Mouse (Mus musculus) hindbrain, embryonic 12.5 days (tissue): ENCODE data around the gene Hoxd4. TPM values are rescaled to one million over a fixed set of nuclear protein-coding genes. Genes with fewer than 3 reads are reported as not detected.

Source experiments
- ATAC-seq: fragments of 200-750 bp; cut with Nextera tagmentation; 2 replicates; pipeline ENCODE4 v1.8.0; 2017; ENCODE audit warnings: moderate TSS enrichment; ENCODE audit not compliant: low FRiP score
- H3K27ac ChIP-seq: fragments of 300-500 bp; sonication (generic); 2 replicates; pipeline ENCODE4 v1.5.1; 2016; ENCODE audit warnings: mild to moderate bottlenecking
- H3K27me3 ChIP-seq: fragments of 300-500 bp; sonication (generic); 2 replicates; pipeline ENCODE4 v1.6.1; 2016; ENCODE audit warnings: mild to moderate bottlenecking
- H3K36me3 ChIP-seq: fragments of 300-500 bp; sonication (generic); 2 replicates; pipeline ENCODE4 v1.6.1; 2016; ENCODE audit warnings: mild to moderate bottlenecking
- H3K4me1 ChIP-seq: fragments of 300-500 bp; sonication (generic); 2 replicates; pipeline ENCODE4 v1.6.1; 2016
- H3K4me2 ChIP-seq: fragments of 300-500 bp; sonication (generic); replicated peaks from 2 replicates; pipeline ENCODE4 v1.6.1; 2016; ENCODE audit warnings: mild to moderate bottlenecking
- H3K4me3 ChIP-seq: fragments of 300-500 bp; sonication (generic); 2 replicates; pipeline ENCODE4 v1.5.1; 2016; ENCODE audit warnings: mild to moderate bottlenecking
- H3K9ac ChIP-seq: fragments of 300-500 bp; sonication (generic); 2 replicates; pipeline ENCODE4 v1.6.1; 2016; ENCODE audit warnings: mild to moderate bottlenecking, moderate library complexity
- H3K9me3 ChIP-seq: fragments of 300-500 bp; sonication (generic); replicated peaks from 2 replicates; pipeline ENCODE4 v1.6.1; 2016; ENCODE audit warnings: mild to moderate bottlenecking
- whole genome bisulfite sequencing: fragments of 180-500 bp; shearing (Covaris S2); methylation state at CpG from one replicate; pipeline ENCODE4 v1.1.7; 2016; 5-methylcytosine and 5-hydroxymethylcytosine counted together
- polyA plus RNA-seq: library from polyadenylated mRNA; unstranded; fragments of >200 nt; fragmentation: Nextera tagmentation; extraction: Ambion mirVana; gene quantifications from 2 replicates; pipeline ENCODE4 v1.2.1, GENCODE M21; 2016

The Hoxd4 gene
- polyA plus RNA-seq, 1 experiment from 2014 or later, result 3.6 TPM

DNA sequence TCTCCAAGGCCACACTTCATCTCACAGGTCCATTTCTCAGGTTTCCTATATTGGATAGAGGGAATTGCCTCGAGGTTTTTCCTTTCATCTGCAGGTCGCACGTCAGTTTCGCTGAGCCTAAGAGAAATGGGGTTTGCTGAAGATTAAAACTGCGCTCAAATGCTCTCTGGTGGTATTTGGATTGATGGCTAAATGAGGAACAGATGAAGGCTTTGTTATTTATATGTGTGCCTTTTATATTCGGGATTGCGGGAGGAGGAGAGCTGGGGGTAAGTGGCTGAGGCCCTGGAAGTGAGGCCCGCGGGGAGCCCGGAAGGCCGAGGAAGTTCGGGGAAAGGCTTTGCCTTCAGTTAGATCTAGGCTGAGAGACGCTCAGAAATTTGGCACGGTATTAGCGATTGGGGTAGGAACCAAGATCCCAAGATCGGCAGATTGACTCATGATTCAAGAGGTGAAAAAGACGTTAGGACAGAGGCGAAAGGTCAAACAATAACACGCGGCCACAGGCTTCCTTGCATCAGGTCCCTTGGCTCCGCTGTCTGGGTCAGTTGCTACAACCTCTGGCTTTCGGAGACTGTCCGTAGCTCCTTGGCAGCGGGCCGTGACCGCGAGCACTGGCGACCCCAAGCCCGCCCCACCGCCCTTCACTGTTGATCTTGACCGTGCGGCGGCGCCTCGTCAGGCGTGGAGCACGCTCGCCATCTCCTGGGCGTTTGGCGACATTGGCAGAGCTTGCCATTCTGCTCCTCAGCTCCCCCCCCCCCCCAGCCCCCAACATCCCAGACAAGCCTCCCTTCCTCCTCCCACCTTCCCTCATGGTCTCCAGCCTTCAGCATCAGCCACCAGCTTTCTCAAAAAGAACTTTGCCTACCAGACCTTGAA, 39.0 kb upstream of the Hoxd4 start:
- H3K4me1 ChIP-seq, result peaks cover 13% of the 10 kb centered on the region
- H3K27me3 ChIP-seq, result peaks cover 98% of the 10 kb centered on the region
- peak overlapping the region; percentile 19 for H3K4me3 ChIP-seq
- H3K9me3 ChIP-seq, result no peaks in the 10 kb centered on the region
- no peak overlapping the region for H3K27ac ChIP-seq
- no peak overlapping the region for H3K9ac ChIP-seq
- H3K4me2 ChIP-seq, result peak overlapping the region; percentile 44
- WGBS, result under 1% methylated on average over 40 of the region's 40 CpGs
- H3K36me3 ChIP-seq, result no peaks in the 10 kb centered on the region
- ATAC-seq, result peak; percentile 52; the same call in 1 of the 2 replicates

DNA sequence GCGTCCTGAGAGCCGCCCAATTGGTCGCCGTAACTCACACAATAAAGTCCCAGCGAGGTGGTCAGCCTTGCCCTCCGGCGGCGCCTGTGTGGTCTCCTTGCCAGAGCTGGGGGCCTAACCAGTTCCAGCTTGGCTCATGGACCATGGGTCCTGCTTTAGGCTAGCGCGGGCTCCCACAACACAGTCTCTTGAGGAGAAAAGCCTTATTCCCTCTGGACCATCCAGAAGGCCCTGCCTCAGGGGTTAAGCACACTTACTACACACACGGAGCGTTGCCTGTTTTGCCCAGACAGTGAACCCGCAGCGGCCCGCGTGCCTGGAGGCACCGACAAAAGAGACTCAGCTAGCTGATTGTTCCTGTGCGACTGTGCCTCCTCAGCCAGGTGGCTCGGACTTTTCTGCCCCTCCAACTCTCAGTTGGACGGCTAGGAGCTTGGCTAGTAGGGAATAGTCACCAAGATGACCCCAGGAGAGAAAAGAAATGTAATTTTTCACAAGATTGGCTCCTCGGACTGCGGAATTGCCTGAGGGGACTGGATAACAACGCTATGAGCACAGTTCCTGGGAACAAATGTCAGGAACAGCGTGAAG, 37.8 kb upstream of the Hoxd4 start:
- ATAC-seq, result no peak
- no peak overlapping the region for H3K27ac ChIP-seq

DNA sequence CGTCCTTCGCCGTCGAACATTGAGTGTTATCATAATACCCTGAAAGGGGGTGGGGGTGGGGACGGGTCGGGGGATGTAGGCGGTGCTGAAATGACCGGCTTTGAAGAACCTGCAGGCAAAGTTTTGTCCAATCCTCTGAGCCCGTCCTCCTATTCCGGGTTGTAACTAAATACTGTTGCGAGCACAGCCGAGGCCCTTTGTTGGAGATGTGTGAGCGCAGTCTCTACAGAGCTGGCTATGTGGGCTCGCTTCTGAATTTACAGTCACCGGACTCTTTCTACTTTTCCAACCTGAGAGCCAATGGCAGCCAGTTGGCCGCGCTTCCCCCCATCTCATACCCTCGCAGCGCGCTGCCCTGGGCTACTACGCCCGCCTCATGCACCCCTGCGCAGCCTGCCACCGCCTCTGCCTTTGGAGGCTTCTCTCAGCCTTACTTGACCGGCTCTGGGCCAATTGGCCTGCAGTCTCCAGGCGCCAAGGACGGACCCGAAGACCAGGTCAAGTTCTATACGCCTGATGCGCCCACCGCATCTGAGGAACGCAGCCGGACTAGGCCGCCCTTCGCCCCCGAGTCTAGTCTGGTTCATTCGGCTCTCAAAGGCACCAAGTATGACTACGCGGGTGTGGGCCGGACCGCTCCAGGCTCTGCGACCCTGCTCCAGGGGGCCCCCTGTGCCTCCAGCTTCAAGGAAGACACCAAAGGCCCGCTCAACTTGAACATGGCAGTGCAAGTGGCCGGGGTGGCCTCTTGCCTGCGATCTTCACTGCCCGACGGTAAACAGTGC, 36.7 kb upstream of the Hoxd4 start, which contains the start of gene Hoxd12:
Gene Hoxd12, plus strand, starts transcription at position 133 of the 785 bp plus-strand sequence.
- no peak within 1 kb of the TSS for H3K9ac ChIP-seq
- H3K4me1 ChIP-seq, result peaks cover 4% of the 10 kb centered on the region; the same call in 1 of the 2 replicates
- H3K36me3 ChIP-seq, result no peaks in the 10 kb centered on the region
- H3K9me3 ChIP-seq, result no peaks in the 10 kb centered on the region
- no peak within 1 kb of the TSS for H3K4me3 ChIP-seq
- H3K4me2 ChIP-seq, result no peak within 1 kb of the TSS
- peaks cover 98% of the 10 kb centered on the region for H3K27me3 ChIP-seq
- no peak for ATAC-seq
- WGBS, result 2% methylated on average over 47 of the region's 47 CpGs
- H3K27ac ChIP-seq, result no peak within 1 kb of the TSS

More for the DNA sequence above, 37.8 kb upstream of the Hoxd4 start:
- Histone ChIP-seq H3K4me3 (no peak overlapping the region), H3K4me2 (no peak overlapping the region), H3K36me3 (no peaks in the 10 kb centered on the region), H3K9ac (no peak overlapping the region), H3K9me3 (no peaks in the 10 kb centered on the region), H3K4me1 (peaks cover 4% of the 10 kb centered on the region; the same call in 1 of the 2 replicates), H3K27me3 (peaks cover 98% of the 10 kb centered on the region)
- WGBS, result 1% methylated on average over 24 of the region's 24 CpGs

DNA sequence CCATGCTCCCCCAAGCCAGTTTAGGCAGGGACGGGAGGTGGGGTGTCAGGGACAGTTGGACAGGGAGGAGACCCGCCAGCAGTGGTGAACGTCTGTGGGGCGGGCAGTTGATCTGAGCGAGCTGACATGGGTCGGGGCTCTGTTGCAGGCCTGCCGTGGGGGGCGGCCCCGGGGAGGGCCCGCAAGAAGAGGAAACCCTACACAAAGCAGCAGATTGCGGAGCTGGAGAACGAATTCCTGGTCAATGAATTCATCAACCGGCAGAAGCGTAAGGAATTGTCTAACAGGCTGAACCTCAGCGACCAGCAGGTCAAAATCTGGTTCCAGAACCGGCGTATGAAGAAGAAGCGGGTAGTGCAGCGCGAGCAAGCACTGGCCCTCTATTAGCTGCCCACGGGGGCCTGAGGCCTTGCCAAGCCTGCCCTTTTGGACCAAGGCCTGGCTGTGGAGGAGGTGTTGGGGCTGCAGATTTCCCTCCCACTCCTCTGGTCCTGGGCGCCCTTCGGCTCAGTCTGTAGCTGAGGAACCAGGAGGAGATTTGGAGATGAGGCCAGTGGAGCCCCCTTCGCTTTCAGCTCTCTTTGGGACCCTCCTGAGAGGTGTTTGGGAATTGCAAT, 36.0 kb upstream of the Hoxd4 start:
- H3K36me3 ChIP-seq, result no peaks in the 10 kb centered on the region
- H3K9me3 ChIP-seq, result no peaks in the 10 kb centered on the region
- peaks cover 4% of the 10 kb centered on the region; the same call in 1 of the 2 replicates for H3K4me1 ChIP-seq
- 5% methylated on average over 23 of the region's 24 CpGs for WGBS
- ATAC-seq, result no peak
- peaks cover 100% of the 10 kb centered on the region for H3K27me3 ChIP-seq
- H3K4me2 ChIP-seq, result no peak overlapping the region
- H3K9ac ChIP-seq, result no peak overlapping the region
- H3K27ac ChIP-seq, result no peak overlapping the region
- H3K4me3 ChIP-seq, result no peak overlapping the region

DNA sequence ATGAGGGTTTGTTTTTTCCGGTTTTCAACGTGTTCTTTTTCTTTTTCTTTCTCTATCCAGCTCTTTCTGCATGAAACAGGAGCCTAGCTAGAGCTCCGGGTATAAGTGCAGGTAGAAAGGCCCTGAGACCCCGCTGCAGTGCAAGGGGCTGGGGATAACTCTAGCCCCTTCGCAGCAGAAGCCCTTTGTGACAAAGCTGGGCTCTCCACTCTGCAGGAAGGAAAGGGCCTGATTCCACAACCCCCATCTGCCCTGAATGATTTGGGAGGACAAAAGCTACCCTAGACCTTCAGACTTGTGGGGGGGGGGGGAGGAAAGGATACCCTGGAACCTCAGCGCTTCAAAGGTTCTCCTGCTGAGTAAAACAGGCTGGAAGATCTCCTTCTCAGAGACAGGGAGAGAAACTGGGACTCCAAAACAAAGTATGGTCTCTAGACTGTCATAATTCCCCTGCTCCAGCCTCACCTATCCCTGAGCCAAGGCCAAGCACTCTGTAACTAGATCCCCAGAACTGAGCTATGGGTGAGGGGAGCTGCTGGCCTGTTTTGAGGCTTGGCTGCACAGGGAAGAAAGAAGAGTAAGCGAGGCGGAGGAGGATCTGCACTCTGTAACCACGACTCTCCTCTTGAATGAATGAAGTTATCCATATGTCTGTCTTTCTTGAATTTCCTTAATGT, 35.2 kb upstream of the Hoxd4 start:
- Histone ChIP-seq H3K36me3 (no peaks in the 10 kb centered on the region), H3K4me2 (no peak overlapping the region), H3K4me3 (no peak overlapping the region), H3K9me3 (no peaks in the 10 kb centered on the region), H3K4me1 (peaks cover 5% of the 10 kb centered on the region; the same call in 1 of the 2 replicates), H3K9ac (no peak overlapping the region), H3K27me3 (peaks cover 100% of the 10 kb centered on the region), H3K27ac (no peak overlapping the region)
- ATAC-seq, result no peak
- WGBS, result 0% methylated on average over 9 of the region's 9 CpGs

DNA sequence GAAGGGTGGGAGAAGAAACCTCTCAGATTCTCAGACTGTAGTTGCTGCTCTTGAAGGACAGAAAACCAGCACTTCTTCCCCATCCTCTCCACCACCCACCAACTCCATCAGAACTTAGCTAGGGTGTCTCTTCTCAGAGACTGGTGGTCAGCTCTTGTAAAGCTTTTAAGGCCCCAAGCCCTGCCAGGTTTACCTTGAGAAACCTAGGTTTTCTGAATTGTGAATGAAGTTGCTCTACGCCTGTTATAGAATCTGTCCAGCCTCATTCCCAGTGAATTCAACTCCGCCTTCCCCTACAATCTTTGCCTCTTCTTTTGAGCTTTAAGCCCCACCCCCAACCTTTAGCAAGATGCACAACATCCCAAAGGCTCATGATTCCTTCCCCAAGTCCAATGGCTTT, 34.6 kb upstream of the Hoxd4 start:
- Histone ChIP-seq H3K9ac (no peak overlapping the region), H3K36me3 (no peaks in the 10 kb centered on the region), H3K4me3 (no peak overlapping the region), H3K9me3 (no peaks in the 10 kb centered on the region), H3K27ac (no peak overlapping the region), H3K27me3 (peaks cover 100% of the 10 kb centered on the region), H3K4me2 (no peak overlapping the region), H3K4me1 (peaks cover 11% of the 10 kb centered on the region; the same call in 1 of the 2 replicates)
- 3% methylated on average over 2 of the region's 2 CpGs for WGBS
- no peak for ATAC-seq

DNA sequence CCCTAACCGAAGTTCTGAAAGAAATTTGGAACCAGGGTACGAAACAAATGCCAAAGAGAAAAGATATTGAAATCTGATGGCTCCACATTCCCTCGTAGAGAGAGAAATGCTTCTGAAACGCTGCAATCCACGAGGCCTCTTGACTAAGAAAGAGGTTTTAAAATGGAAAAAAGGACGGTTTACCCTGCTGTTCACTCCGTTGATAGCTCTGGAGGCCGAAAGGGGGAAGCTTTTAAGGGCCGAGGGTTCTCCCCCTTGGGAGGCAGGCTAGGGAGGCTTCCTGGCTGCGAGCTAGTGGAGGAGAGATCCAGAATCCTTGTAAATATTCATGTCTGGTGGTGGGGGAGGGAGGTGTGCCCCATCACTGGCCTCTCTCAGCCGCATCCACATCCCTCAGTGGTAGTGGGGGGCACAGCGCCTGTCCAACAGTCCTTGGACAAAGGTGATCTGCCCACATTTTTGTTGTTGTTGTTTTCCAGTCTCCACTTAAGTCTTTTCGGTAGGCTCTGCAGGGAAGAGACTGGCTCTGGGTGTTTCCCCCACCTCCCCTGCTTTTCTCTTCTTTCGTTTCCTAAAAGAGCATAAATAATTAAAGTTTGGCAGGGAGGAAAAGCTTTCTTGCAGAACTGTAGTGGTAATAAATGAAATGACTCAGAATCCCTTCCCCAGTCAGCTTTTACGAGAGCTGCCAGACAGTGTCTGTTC, 32.7 kb upstream of the Hoxd4 start, which contains the start of gene Hoxd11:
Gene Hoxd11, plus strand, starts transcription at position 667 of the 705 bp plus-strand sequence.
- no peak within 1 kb of the TSS for H3K27ac ChIP-seq
- no peak for ATAC-seq
- WGBS, result 1% methylated on average over 15 of the region's 15 CpGs
- H3K4me3 ChIP-seq, result no peak within 1 kb of the TSS
- no peaks in the 10 kb centered on the region for H3K9me3 ChIP-seq
- peaks cover 100% of the 10 kb centered on the region for H3K27me3 ChIP-seq
- H3K4me2 ChIP-seq, result no peak within 1 kb of the TSS
- H3K4me1 ChIP-seq, result peaks cover 14% of the 10 kb centered on the region; the same call in 1 of the 2 replicates
- no peaks in the 10 kb centered on the region for H3K36me3 ChIP-seq
- no peak within 1 kb of the TSS for H3K9ac ChIP-seq

DNA sequence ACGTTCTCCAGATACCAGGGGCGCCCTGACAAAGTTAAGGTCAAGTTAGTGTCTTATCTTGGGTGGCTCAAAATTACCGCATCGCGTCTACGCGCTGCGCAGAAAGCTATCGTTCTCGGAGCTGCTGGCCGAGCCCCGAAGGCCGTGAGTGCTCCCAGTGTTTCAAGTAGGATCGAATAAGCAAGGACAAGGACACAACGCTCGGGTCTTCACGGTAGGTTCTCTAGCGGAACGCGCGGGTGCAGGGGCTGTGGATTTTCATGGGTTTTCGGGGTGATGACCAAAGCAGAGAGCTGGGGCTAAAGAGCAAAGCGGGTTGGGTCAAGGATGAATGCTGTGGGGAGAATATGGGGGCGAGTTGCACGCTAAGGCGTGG, 32.1 kb upstream of the Hoxd4 start:
- ATAC-seq, result no peak
- Histone ChIP-seq H3K27ac (no peak overlapping the region), H3K4me3 (no peak overlapping the region), H3K9ac (no peak overlapping the region), H3K36me3 (no peaks in the 10 kb centered on the region), H3K27me3 (peaks cover 100% of the 10 kb centered on the region), H3K4me1 (peaks cover 14% of the 10 kb centered on the region; the same call in 1 of the 2 replicates), H3K9me3 (no peaks in the 10 kb centered on the region), H3K4me2 (no peak overlapping the region)
- WGBS, result under 1% methylated on average over 26 of the region's 26 CpGs

DNA sequence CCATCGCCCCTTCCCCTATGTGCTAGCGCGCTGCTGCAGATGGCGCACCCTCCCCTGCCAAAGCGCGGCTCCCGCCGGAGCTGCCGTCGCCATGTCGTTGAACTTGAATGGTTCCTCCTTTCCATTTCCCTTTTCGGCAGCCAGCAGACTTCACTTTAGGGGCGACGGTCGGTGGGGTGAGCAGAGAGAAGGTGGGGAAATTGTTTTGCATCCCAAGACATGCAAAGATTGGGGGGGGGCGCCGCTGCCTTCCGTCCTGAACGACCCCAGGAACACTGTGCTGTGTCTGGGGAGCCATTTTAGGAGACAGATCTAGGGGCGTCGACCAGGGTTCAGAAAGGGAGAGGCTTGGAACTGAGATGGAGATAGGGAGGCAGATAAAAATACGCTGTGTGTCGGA, 31.7 kb upstream of the Hoxd4 start:
- under 1% methylated on average over 23 of the region's 23 CpGs for WGBS
- H3K4me2 ChIP-seq, result no peak overlapping the region
- H3K27ac ChIP-seq, result no peak overlapping the region
- H3K4me3 ChIP-seq, result no peak overlapping the region
- ATAC-seq, result no peak
- H3K9ac ChIP-seq, result no peak overlapping the region
- peaks cover 14% of the 10 kb centered on the region; the same call in 1 of the 2 replicates for H3K4me1 ChIP-seq
- H3K36me3 ChIP-seq, result no peaks in the 10 kb centered on the region
- H3K27me3 ChIP-seq, result peaks cover 100% of the 10 kb centered on the region
- no peaks in the 10 kb centered on the region for H3K9me3 ChIP-seq

DNA sequence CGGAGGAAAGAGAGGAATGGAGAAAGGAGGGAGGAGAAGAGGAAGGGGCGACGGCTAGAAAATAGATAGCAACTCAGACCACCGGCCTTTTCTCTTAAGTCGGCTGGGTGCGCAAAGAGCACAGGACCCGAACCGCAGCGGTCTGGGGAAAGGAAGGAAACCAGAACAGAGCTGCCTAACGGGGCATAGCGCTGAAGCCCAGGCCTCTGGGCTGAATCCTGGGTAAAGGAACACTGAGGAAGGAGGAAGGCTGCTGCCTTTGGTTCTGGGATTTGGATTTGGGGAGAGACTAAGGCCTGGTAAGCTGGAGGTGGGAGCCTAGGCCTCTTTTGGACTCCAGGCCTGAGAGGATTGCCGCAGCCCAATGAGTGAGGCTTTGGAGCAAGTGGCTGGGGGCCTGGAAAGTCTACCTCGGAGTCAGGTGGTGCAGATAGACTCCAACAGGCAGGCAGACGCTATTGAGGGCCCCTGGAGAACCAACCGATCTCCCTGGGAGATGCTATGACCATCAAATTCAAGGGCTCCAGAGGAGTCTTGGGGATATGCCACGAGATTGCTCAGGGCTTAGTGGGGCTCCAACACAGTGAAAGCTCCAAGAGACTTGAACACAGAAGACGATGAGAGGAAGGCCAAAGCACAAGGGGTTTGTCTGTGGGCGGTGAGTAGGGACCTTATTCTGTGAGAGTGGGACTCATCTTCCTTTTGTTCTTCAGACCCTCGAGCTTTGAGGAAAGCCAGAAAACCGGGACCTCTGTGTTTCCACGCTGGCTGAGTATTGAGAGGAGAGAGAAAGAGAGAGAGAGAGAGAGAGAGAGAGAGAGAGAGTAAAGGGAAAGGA, 30.9 kb upstream of the Hoxd4 start:
- Histone ChIP-seq H3K36me3 (no peaks in the 10 kb centered on the region), H3K4me3 (no peak overlapping the region), H3K27me3 (peaks cover 99% of the 10 kb centered on the region), H3K9ac (no peak overlapping the region), H3K4me2 (no peak overlapping the region), H3K27ac (no peak overlapping the region), H3K4me1 (peaks cover 14% of the 10 kb centered on the region; the same call in 1 of the 2 replicates), H3K9me3 (no peaks in the 10 kb centered on the region)
- under 1% methylated on average over 21 of the region's 21 CpGs for WGBS
- no peak for ATAC-seq
